Mouse (Mus musculus) natural killer cell, adult 2 months (primary cell): ENCODE results near the gene Nmnat1.
A peak's percentile ranks its signal among the peaks of the same experiment; 100 is the strongest.

Experiments used
- DNase-seq, 2 experiments: peaks; one replicate each; pipeline ENCODE4 v3.0.0; 2022; ENCODE audit warnings: low spot score in 2 of 2

The Nmnat1 gene

GRCm38 (mm10) chr4:149485053-149485824 lies at the start of gene Nmnat1, which contains the start of gene Lzic:
Gene Nmnat1, minus strand, starts transcription at chr4:149485202.
Gene Lzic, plus strand, starts transcription at chr4:149485229.
- peak; percentile 78 to 85 for DNase-seq

- no peak for DNase-seq
Observed at GRCm38 (mm10) chr4:149529691-149530090, 44.7 kb upstream of the Nmnat1 start.

- no peak for DNase-seq
Observed at GRCm38 (mm10) chr4:149527621-149528354, 42.8 kb upstream of the Nmnat1 start.

- DNase-seq: no peak
Observed at GRCm38 (mm10) chr4:149526330-149526729, 41.3 kb upstream of the Nmnat1 start.

GRCm38 (mm10) chr4:149525811-149526210 lies 40.8 kb upstream of the Nmnat1 start:
- DNase-seq: no peak

GRCm38 (mm10) chr4:149525170-149525569 lies 40.2 kb upstream of the Nmnat1 start:
- DNase-seq: no peak

- no peak for DNase-seq
Observed at GRCm38 (mm10) chr4:149523961-149524360, 39.0 kb upstream of the Nmnat1 start.

GRCm38 (mm10) chr4:149521258-149521657 lies 36.3 kb upstream of the Nmnat1 start:
- DNase-seq: no peak

GRCm38 (mm10) chr4:149518351-149519220 lies 33.6 kb upstream of the Nmnat1 start:
- no peak for DNase-seq

- peak; percentile 96 to 97 for DNase-seq
Observed at GRCm38 (mm10) chr4:149517868-149518340, 32.9 kb upstream of the Nmnat1 start, which contains the start of gene Ctnnbip1. Gene Ctnnbip1, plus strand, starts transcription at chr4:149518236.

- DNase-seq: no peak
Observed at GRCm38 (mm10) chr4:149515706-149516105, 30.7 kb upstream of the Nmnat1 start.

GRCm38 (mm10) chr4:149512072-149512471 lies 27.1 kb upstream of the Nmnat1 start:
- DNase-seq: no peak

- no peak for DNase-seq
Observed at GRCm38 (mm10) chr4:149511221-149511646, 26.2 kb upstream of the Nmnat1 start.

GRCm38 (mm10) chr4:149506904-149507303 lies 21.9 kb upstream of the Nmnat1 start:
- no peak for DNase-seq

- DNase-seq: no peak
Observed at GRCm38 (mm10) chr4:149505261-149505967, 20.4 kb upstream of the Nmnat1 start.

GRCm38 (mm10) chr4:149504858-149505257 lies 19.9 kb upstream of the Nmnat1 start:
- DNase-seq: no peak

- no peak for DNase-seq
Observed at GRCm38 (mm10) chr4:149504363-149504762, 19.4 kb upstream of the Nmnat1 start.

- DNase-seq: no peak
Observed at GRCm38 (mm10) chr4:149499790-149500189, 14.8 kb upstream of the Nmnat1 start.

GRCm38 (mm10) chr4:149498901-149499300 lies 13.9 kb upstream of the Nmnat1 start:
- no peak for DNase-seq

GRCm38 (mm10) chr4:149496612-149497011 lies 11.6 kb upstream of the Nmnat1 start:
- DNase-seq: no peak

- peak in 1 of 2 experiments; percentile 14 for DNase-seq
Observed at GRCm38 (mm10) chr4:149491151-149491550, 6.1 kb upstream of the Nmnat1 start.
